Mouse (Mus musculus) brown adipose tissue, adult 24 weeks (tissue): ENCODE results near the gene Gm20662. TPM values are rescaled to one million over a fixed set of nuclear protein-coding genes. Genes with fewer than 3 reads are reported as not detected.
"Not testable (repeated sequence)": the region's sequence is repeated elsewhere in the genome, so short reads cannot be mapped to it uniquely, and the experiment has no call there.

Experiments used
- H3K27ac ChIP-seq: fragments of 200-500 bp; replicated peaks from 2 replicates; pipeline ENCODE4 v1.5.1; 2012; ENCODE audit warnings: low read depth, mild to moderate bottlenecking, low read length
- H3K4me1 ChIP-seq: fragments of 200-500 bp; 2 replicates; pipeline ENCODE4 v1.6.1; 2012; ENCODE audit warnings: low read length, mixed read lengths; ENCODE audit not compliant: control insufficient read depth, insufficient read depth, insufficient read length
- H3K4me3 ChIP-seq: fragments of 200-500 bp; 2 replicates; pipeline ENCODE4 v1.5.1; 2012; ENCODE audit warnings: low read depth, mild to moderate bottlenecking, low read length, moderate library complexity; ENCODE audit not compliant: insufficient read depth
- polyA plus RNA-seq: library from polyadenylated mRNA; stranded (reverse); fragments of >200 nt; gene quantifications from 2 replicates; pipeline ENCODE4 v1.2.4, GENCODE M21; 2012; ENCODE audit not compliant: missing spikeins, insufficient read depth, insufficient read length

The Gm20662 gene
- polyA plus RNA-seq, 1 experiment = not detected

GRCm38 (mm10) chr9:107985131-107986119 lies 10.7 kb upstream of the Gm20662 start, which contains the start of gene Inka1:
Gene Inka1 (minus strand): TSS chr9:107985879.
- H3K4me1 ChIP-seq = peaks cover 18% of the 10 kb centered on the region
- H3K27ac ChIP-seq = peak within 1 kb of the TSS; percentile 100
- peak within 1 kb of the TSS; percentile 93 for H3K4me3 ChIP-seq

- H3K4me3 ChIP-seq = peak overlapping the region; percentile 93
- H3K27ac ChIP-seq = peak overlapping the region; percentile 39
- peaks cover 11% of the 10 kb centered on the region for H3K4me1 ChIP-seq
Observed at GRCm38 (mm10) chr9:107986376-107986775, 9.8 kb upstream of the Gm20662 start.

- no peak overlapping the region for H3K4me3 ChIP-seq
- no peaks in the 10 kb centered on the region for H3K4me1 ChIP-seq
- H3K27ac ChIP-seq = no peak overlapping the region
Observed at GRCm38 (mm10) chr9:107987950-107988349, 8.2 kb upstream of the Gm20662 start.

DNA sequence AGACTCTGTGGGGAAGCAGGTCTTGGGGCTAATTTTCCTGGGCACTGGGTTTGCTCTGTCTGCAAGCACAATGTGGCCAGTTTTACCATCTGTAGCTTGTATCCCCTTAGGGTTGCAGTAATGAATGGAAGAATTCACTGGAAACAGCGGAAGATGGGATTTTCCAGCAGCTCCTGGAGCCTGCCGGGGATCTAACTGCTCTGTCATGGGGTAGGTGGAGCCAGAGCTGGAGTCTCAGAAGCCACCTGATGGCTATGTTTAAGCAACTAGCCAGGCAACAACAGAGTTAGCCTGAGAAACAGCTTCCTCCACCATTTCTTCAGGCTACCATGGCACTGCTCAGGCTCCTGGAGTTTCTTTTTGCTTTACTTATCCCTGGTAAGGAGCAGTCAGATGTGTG lies 4.0 kb upstream of the Gm20662 start, which contains the start of gene Cdhr4:
TSS of gene Cdhr4 (plus strand) at position 301 of the 400 bp plus-strand sequence.
- no peak within 1 kb of the TSS for H3K27ac ChIP-seq
- no peak within 1 kb of the TSS for H3K4me3 ChIP-seq
- no peaks in the 10 kb centered on the region for H3K4me1 ChIP-seq

DNA sequence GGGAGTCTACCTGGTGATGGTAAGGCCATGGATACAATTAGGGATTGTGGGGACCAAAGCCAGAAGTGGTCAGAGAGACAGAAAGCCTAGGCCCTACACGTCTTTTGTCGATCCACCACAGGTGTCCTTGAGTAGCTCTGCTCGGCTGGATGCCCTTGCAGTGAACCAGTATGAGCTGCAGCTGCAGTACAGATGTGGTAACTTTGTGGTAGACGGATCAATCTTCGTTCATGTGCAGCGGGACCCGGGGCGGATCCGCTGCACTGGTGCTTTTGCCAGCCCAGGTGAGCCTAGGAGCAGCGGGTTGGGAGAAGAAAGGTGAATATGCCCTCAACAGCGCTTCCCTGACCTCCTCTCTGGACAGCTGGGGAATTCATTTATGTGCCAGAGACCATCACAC lies 3.1 kb upstream of the Gm20662 start:
- Histone ChIP-seq H3K27ac (no peak overlapping the region), H3K4me1 (no peaks in the 10 kb centered on the region), H3K4me3 (no peak overlapping the region)

- Histone ChIP-seq H3K27ac (no peak overlapping the region), H3K4me1 (no peaks in the 10 kb centered on the region), H3K4me3 (no peak overlapping the region)
Observed at GRCm38 (mm10) chr9:107994464-107994863, 1.7 kb upstream of the Gm20662 start.

DNA sequence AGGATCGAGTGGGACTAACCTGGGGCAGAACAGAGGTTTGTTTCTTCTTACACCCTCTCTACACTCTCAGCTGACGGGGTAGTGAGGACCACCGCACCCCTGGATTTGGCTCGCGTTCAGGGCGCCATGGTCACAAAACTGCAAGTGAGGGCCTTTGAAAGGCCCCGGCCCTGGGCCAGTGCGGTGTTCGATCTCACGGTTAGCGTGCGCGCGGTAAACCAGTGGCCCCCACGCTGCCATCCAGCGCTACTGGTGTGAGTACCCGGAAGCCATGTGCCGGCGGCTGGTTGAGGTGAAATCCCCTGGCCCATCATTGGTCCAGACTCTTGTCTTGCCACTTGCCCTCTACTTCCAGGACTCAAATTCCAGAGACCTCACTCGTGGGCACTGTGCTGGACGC lies 636 bp upstream of the Gm20662 start:
- Histone ChIP-seq H3K4me1 (no peaks in the 10 kb centered on the region), H3K4me3 (no peak overlapping the region), H3K27ac (no peak overlapping the region)

DNA sequence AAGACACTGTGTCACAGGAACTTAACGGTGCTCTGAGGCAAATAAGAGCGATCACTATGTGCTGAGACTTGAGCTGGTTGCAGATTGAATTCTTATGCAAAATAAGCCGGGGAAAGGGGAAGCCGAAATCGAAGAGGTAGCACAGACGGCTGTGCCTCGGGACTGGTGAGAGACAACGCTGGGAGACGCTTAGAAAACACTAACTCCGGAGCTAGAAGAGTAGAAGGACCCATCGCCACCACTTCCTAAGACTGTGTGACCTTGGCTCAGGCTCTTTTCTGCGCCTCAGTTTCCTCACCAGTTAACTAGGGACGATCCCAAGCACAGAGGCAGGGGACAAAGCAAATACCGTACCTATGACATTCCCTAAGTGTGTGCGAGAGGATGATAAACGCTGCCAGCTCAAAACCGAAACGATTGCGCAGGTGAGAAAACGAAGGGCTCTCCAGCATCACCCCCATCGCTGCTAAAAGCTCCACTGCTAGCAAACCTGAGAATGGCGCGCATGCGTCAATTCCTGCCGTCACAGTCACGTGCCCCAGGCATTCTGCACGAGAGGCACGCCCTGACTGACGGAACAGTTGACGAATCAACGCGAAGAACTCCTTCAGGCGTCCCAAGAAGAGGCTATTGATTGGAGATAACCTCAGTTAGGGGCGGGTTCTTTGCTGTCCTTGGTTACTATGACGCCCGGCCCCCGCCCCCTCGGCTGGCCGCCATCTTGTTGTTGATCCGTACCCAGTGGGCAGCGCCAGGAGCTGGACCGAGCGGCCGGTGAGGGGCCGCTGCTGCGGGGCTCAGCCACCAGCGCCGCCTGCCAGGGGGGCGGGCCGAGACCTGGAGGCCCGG lies 6.0 kb downstream of the Gm20662 start, which contains the start of gene Ip6k1:
TSS of gene Ip6k1 (plus strand) at position 580 of the 849 bp plus-strand sequence.
- peak within 1 kb of the TSS; percentile 94 for H3K4me3 ChIP-seq
- H3K4me1 ChIP-seq = peaks cover 10% of the 10 kb centered on the region
- peak within 1 kb of the TSS; percentile 73 for H3K27ac ChIP-seq

DNA sequence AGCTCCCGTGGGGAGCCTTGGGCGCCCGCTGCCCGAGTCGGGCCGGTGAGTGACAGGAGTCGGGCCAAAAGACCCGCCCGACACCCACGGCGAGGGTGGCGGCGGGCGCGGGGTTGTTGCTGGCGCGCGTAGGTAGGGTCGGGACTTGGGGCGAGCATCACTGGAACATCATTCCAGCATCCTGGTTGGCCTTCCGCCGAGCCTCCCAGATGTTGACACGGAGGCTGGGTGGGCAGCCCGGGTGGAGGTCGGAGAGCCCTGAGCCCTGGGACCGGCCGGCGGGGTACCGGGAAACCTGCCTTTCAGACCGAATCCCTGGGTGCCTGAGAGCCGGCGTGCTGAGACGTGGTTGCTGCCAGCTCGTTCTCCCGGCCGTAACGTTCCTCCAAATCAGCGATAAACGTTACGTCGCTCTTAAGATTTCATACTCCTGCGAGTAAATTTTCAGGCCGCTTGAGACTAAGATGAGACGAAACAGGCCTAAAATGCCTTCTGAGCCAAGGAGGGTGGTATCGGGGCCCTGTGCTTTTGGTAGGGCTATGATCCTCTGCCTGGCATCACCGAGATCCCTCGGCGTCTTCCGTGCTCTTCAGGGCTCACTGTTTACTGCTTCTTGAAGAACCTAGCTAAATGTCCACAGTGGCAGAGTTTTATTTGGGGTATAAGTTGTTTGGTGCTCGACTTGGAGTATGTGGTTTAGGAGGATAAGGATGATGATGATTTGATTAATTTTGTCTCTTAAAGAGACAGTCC lies 6.8 kb downstream of the Gm20662 start:
- Histone ChIP-seq H3K4me3 (peak overlapping the region; percentile 94), H3K4me1 (peaks cover 11% of the 10 kb centered on the region), H3K27ac (peak overlapping the region; percentile 67)

GRCm38 (mm10) chr9:108003531-108003890 lies 7.4 kb downstream of the Gm20662 start:
- Histone ChIP-seq H3K4me1 (peaks cover 16% of the 10 kb centered on the region), H3K4me3 (peak overlapping the region; percentile 94), H3K27ac (no peak overlapping the region)

DNA sequence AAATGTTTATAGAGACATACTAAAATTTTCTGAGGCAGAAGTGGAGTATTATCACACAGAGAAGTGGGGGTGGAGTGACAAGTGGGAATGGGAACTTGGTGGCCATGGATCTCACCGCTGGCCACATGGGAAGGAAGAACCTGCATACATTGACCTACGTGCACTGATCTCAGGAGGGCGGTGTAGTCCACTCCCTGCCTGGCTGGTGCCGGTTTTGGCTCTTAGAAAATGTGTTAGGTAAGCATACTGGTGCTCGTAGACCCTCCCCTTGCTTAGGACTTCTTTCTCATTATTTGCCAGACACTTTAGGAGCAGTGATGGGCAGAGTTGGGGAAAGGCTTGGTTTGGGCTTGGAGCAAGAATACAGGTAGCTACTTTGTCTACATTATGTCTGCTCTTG lies 11.9 kb downstream of the Gm20662 start:
- H3K4me3 ChIP-seq = no peak overlapping the region
- H3K4me1 ChIP-seq = peaks cover 27% of the 10 kb centered on the region
- H3K27ac ChIP-seq = no peak overlapping the region

- Histone ChIP-seq H3K27ac (peak overlapping the region; percentile 20; the same call in 1 of the 2 replicates), H3K4me1 (peaks cover 18% of the 10 kb centered on the region), H3K4me3 (no peak overlapping the region)
Observed at GRCm38 (mm10) chr9:108010385-108010784, 14.2 kb downstream of the Gm20662 start.

GRCm38 (mm10) chr9:108013577-108013976 lies 17.4 kb downstream of the Gm20662 start:
- not testable (repeated sequence) for H3K27ac ChIP-seq, H3K4me3 ChIP-seq
- H3K4me1 ChIP-seq = peaks cover 11% of the 10 kb centered on the region

GRCm38 (mm10) chr9:108017127-108017526 lies 21.0 kb downstream of the Gm20662 start:
- Histone ChIP-seq H3K4me3 (no peak overlapping the region), H3K4me1 (no peaks in the 10 kb centered on the region; the same call in 1 of the 2 replicates), H3K27ac (no peak overlapping the region)
